Mouse (Mus musculus): ENCODE measurements at regions not wholly inside any gene's neighbourhood (a gene's known extent, or its start where the extent isn't known, plus 50 kb on each side); places are given as distances from the start of the nearest gene placed in this dataset.

- Histone ChIP-seq H3K9ac (ENCODE audit: low read depth, low read length, severe bottlenecking) (no peak overlapping the region), H3K36me3 (ENCODE audit: control insufficient read depth, insufficient read depth, low read length) (no peaks in the 10 kb centered on the region), H3K27ac (replicated peaks; ENCODE audit: low read depth, low read length) (no peak overlapping the region), H3K4me3 (replicated peaks; ENCODE audit: low read length) (no peak overlapping the region), H3K4me1 (ENCODE audit: control insufficient read depth, insufficient read depth, low read length) (peaks cover 4% of the 10 kb centered on the region; the same call in 1 of the 2 replicates), H3K27me3 (ENCODE audit: control insufficient read depth, insufficient read depth, low read length) (no peaks in the 10 kb centered on the region), H3K4me2 (replicated peaks; ENCODE audit: low read depth, low read length, severe bottlenecking) (no peak overlapping the region), H3K9me3 (ENCODE audit: control insufficient read depth, low read length) (no peaks in the 10 kb centered on the region)
- DNase-seq (ENCODE audit: low spot score) (no peak), ATAC-seq (ENCODE audit: low FRiP score, low read depth) (no peak)
- no peak for TF ChIP-seq POLR2A (IDR thresholded peaks at IDR 0.05; ENCODE audit: borderline replicate concordance, extremely low read depth, insufficient read depth, insufficient read length)
- WGBS, result 87% methylated on average over 5 of the region's 5 CpGs
These were observed 278.0 kb upstream of the Ptbp2 start for GRCm38 (mm10) chr3:120062264-120062663.

GRCm38 (mm10) chr3:120059959-120060358 lies 275.7 kb upstream of the Ptbp2 start:
- peaks cover 4% of the 10 kb centered on the region; the same call in 1 of the 2 replicates for H3K4me1 ChIP-seq (ENCODE audit: control insufficient read depth, insufficient read depth, low read length)
- WGBS, result 51% methylated on average over 11 of the region's 11 CpGs
- H3K9me3 ChIP-seq (ENCODE audit: control insufficient read depth, low read length), result no peaks in the 10 kb centered on the region
- no peaks in the 10 kb centered on the region for H3K36me3 ChIP-seq (ENCODE audit: control insufficient read depth, insufficient read depth, low read length)
- H3K27me3 ChIP-seq (ENCODE audit: control insufficient read depth, insufficient read depth, low read length), result no peaks in the 10 kb centered on the region
- no peak overlapping the region for H3K9ac ChIP-seq (ENCODE audit: low read depth, low read length, severe bottlenecking)
- no peak for TF ChIP-seq POLR2A (IDR thresholded peaks at IDR 0.05; ENCODE audit: borderline replicate concordance, extremely low read depth, insufficient read depth, insufficient read length)
- ATAC-seq (ENCODE audit: low FRiP score, low read depth) (no peak), DNase-seq (ENCODE audit: low spot score) (no peak)
- H3K4me2 ChIP-seq (replicated peaks; ENCODE audit: low read depth, low read length, severe bottlenecking), result no peak overlapping the region
- H3K27ac ChIP-seq (replicated peaks; ENCODE audit: low read depth, low read length), result no peak overlapping the region
- H3K4me3 ChIP-seq (replicated peaks; ENCODE audit: low read length), result no peak overlapping the region

- ATAC-seq (ENCODE audit: low FRiP score, low read depth) (no peak), DNase-seq (ENCODE audit: low spot score) (no peak)
- no peak for TF ChIP-seq POLR2A (IDR thresholded peaks at IDR 0.05; ENCODE audit: borderline replicate concordance, extremely low read depth, insufficient read depth, insufficient read length)
- WGBS, result 46% methylated on average over 8 of the region's 8 CpGs
- Histone ChIP-seq H3K27me3 (ENCODE audit: control insufficient read depth, insufficient read depth, low read length) (no peaks in the 10 kb centered on the region), H3K9me3 (ENCODE audit: control insufficient read depth, low read length) (no peaks in the 10 kb centered on the region), H3K4me3 (replicated peaks; ENCODE audit: low read length) (no peak overlapping the region), H3K9ac (ENCODE audit: low read depth, low read length, severe bottlenecking) (no peak overlapping the region), H3K4me2 (replicated peaks; ENCODE audit: low read depth, low read length, severe bottlenecking) (no peak overlapping the region), H3K27ac (replicated peaks; ENCODE audit: low read depth, low read length) (no peak overlapping the region), H3K36me3 (ENCODE audit: control insufficient read depth, insufficient read depth, low read length) (no peaks in the 10 kb centered on the region), H3K4me1 (ENCODE audit: control insufficient read depth, insufficient read depth, low read length) (no peaks in the 10 kb centered on the region)
These were observed 271.2 kb upstream of the Ptbp2 start for GRCm38 (mm10) chr3:120055216-120056154.

GRCm38 (mm10) chr3:120047238-120047637 lies 263.0 kb upstream of the Ptbp2 start:
- Histone ChIP-seq H3K9me3 (ENCODE audit: control insufficient read depth, low read length) (no peaks in the 10 kb centered on the region), H3K4me3 (replicated peaks; ENCODE audit: low read length) (no peak overlapping the region), H3K9ac (ENCODE audit: low read depth, low read length, severe bottlenecking) (no peak overlapping the region), H3K4me1 (ENCODE audit: control insufficient read depth, insufficient read depth, low read length) (no peaks in the 10 kb centered on the region), H3K4me2 (replicated peaks; ENCODE audit: low read depth, low read length, severe bottlenecking) (no peak overlapping the region), H3K27ac (replicated peaks; ENCODE audit: low read depth, low read length) (no peak overlapping the region), H3K27me3 (ENCODE audit: control insufficient read depth, insufficient read depth, low read length) (no peaks in the 10 kb centered on the region), H3K36me3 (ENCODE audit: control insufficient read depth, insufficient read depth, low read length) (no peaks in the 10 kb centered on the region)
- 94% methylated on average over 3 of the region's 3 CpGs for WGBS
- ATAC-seq (ENCODE audit: low FRiP score, low read depth) (no peak), DNase-seq (ENCODE audit: low spot score) (no peak)
- no peak for TF ChIP-seq POLR2A (IDR thresholded peaks at IDR 0.05; ENCODE audit: borderline replicate concordance, extremely low read depth, insufficient read depth, insufficient read length)

- H3K4me2 ChIP-seq (replicated peaks; ENCODE audit: low read depth, low read length, severe bottlenecking), result no peak overlapping the region
- 93% methylated on average over 3 of the region's 3 CpGs for WGBS
- no peaks in the 10 kb centered on the region for H3K4me1 ChIP-seq (ENCODE audit: control insufficient read depth, insufficient read depth, low read length)
- H3K36me3 ChIP-seq (ENCODE audit: control insufficient read depth, insufficient read depth, low read length), result no peaks in the 10 kb centered on the region
- no peak overlapping the region for H3K9ac ChIP-seq (ENCODE audit: low read depth, low read length, severe bottlenecking)
- H3K9me3 ChIP-seq (ENCODE audit: control insufficient read depth, low read length), result no peaks in the 10 kb centered on the region
- no peak overlapping the region for H3K27ac ChIP-seq (replicated peaks; ENCODE audit: low read depth, low read length)
- no peak for TF ChIP-seq POLR2A (IDR thresholded peaks at IDR 0.05; ENCODE audit: borderline replicate concordance, extremely low read depth, insufficient read depth, insufficient read length)
- no peak overlapping the region for H3K4me3 ChIP-seq (replicated peaks; ENCODE audit: low read length)
- no peak for ATAC-seq (ENCODE audit: low FRiP score, low read depth)
- DNase-seq (ENCODE audit: low spot score), result no peak
- no peaks in the 10 kb centered on the region for H3K27me3 ChIP-seq (ENCODE audit: control insufficient read depth, insufficient read depth, low read length)
These were observed 253.3 kb upstream of the Ptbp2 start for GRCm38 (mm10) chr3:120037526-120037925.

Measured in limb, embryonic 14.5 days (tissue).